11 mouse cellular contexts compared by ENCODE assay signal in the genomic region with DNA sequence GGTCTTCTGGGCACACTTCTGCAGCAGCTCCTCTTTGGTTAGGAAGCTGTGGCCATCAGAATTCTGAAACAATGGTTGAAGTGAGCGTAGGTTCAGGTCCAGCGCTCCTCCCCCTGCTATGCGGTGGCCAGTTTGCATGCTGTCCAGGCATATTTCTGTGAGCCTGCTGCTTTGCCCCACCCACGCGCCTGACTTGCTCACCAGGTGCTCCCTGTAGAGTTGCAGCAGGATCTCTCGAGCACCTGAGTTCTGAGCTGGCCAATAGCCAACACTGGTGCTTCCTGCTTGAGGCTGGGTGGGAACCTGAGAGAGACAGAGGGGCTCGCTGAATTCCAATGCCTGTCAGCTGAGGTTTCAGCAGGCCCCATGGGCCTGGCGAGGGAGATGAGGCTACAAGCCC. TPM values are rescaled to one million over a fixed set of nuclear protein-coding genes. Genes with fewer than 3 reads are reported as not detected.
DNase-seq lines count a peak whose midpoint lies in the region; ATAC-seq and TF ChIP-seq lines count a peak whose summit lies in the region.
"Had no signal": no experiment of that assay in that cellular context is flagged by ENCODE, and none has a peak within 500 bp of the region (broad histone marks: within the 10 kb centered on the region; RNA-seq: fewer than 3 reads in every experiment).

No protein-coding gene starts in this region.

- peaks cover 17% of the 10 kb centered on the region for H3K4me1 ChIP-seq in hindbrain, embryonic 12.5 days
- H3K4me1 ChIP-seq in hindbrain, embryonic 16.5 days (ENCODE audit: control insufficient read depth, insufficient read depth, low read depth, low read length), result peaks cover 15% of the 10 kb centered on the region
- H3K4me1 ChIP-seq in limb, embryonic 13.5 days, result peaks cover 26% of the 10 kb centered on the region
- peaks cover 22% of the 10 kb centered on the region for H3K4me1 ChIP-seq in stomach, embryonic 15.5 days
- H3K4me1 ChIP-seq in liver, postnatal 0 days (ENCODE audit: insufficient read depth), result peaks cover 24% of the 10 kb centered on the region

- intact Hi-C loops in left cerebral cortex, postnatal 14 days (cut with DNase I), result no loop called here

- TF ChIP-seq CTCF in liver, postnatal 0 days (IDR thresholded peaks at IDR 0.05; ENCODE audit: low read depth), result no peak

- no peak overlapping the region for H3K9ac ChIP-seq in hindbrain, embryonic 12.5 days
- H3K9ac ChIP-seq in hindbrain, embryonic 16.5 days (ENCODE audit: low read depth, low read length), result no peak overlapping the region
- H3K9ac ChIP-seq in limb, embryonic 13.5 days, result 0 out of 2 replicates have a peak overlapping the region, but pooled peaks have one; percentile 31
- 0 out of 2 replicates have a peak overlapping the region, but pooled peaks have one; percentile 12 for H3K9ac ChIP-seq in stomach, embryonic 15.5 days
- H3K9ac ChIP-seq in liver, postnatal 0 days (replicated peaks), result no peak overlapping the region

- peaks cover 50% of the 10 kb centered on the region for H3K36me3 ChIP-seq in hindbrain, embryonic 12.5 days
- H3K36me3 ChIP-seq in hindbrain, embryonic 16.5 days (ENCODE audit: control insufficient read depth, insufficient read depth, low read length), result peaks cover 21% of the 10 kb centered on the region
- H3K36me3 ChIP-seq in limb, embryonic 13.5 days, result peaks cover 55% of the 10 kb centered on the region
- H3K36me3 ChIP-seq in stomach, embryonic 15.5 days, result peaks cover 31% of the 10 kb centered on the region
- peaks cover 18% of the 10 kb centered on the region for H3K36me3 ChIP-seq in liver, postnatal 0 days (replicated peaks; ENCODE audit: insufficient read depth, low read length)

- H3K4me3 ChIP-seq in hindbrain, embryonic 12.5 days, result no peak overlapping the region
- H3K4me3 ChIP-seq in hindbrain, embryonic 16.5 days (ENCODE audit: low read length), result no peak overlapping the region
- no peak overlapping the region for H3K4me3 ChIP-seq in limb, embryonic 13.5 days
- H3K4me3 ChIP-seq in stomach, embryonic 15.5 days (replicated peaks), result no peak overlapping the region
- no peak overlapping the region for H3K4me3 ChIP-seq in liver, postnatal 0 days (ENCODE audit: low read depth, low read length)

- no peak for ATAC-seq in hindbrain, embryonic 12.5 days (ENCODE audit: low FRiP score)
- ATAC-seq in hindbrain, embryonic 16.5 days, result no peak
- no peak for ATAC-seq in limb, embryonic 13.5 days (ENCODE audit: low FRiP score, low read depth)
- no peak for ATAC-seq in stomach, embryonic 15.5 days (ENCODE audit: insufficient read depth, low FRiP score, low read depth)
- no peak for ATAC-seq in liver, postnatal 0 days

- TF ChIP-seq EP300 in liver, postnatal 0 days (IDR thresholded peaks at IDR 0.05; ENCODE audit: low read depth), result no peak

- DNase-seq in thymus, postnatal 4 days, result peak; percentile 32
- no peak for DNase-seq in thymus, postnatal 36 days
- no peak for DNase-seq in liver, postnatal 0 days
- DNase-seq in left cerebral cortex, postnatal 14 days (ENCODE audit: low spot score in 2 of 2), result no peak
- DNase-seq: kidney, adult 2 months; thymus, adult 18-20 months had no signal

- no peaks in the 10 kb centered on the region for H3K27me3 ChIP-seq in hindbrain, embryonic 12.5 days
- H3K27me3 ChIP-seq in hindbrain, embryonic 16.5 days (replicated peaks; ENCODE audit: control insufficient read depth, insufficient read depth, low read length), result no peaks in the 10 kb centered on the region
- no peaks in the 10 kb centered on the region for H3K27me3 ChIP-seq in limb, embryonic 13.5 days
- H3K27me3 ChIP-seq in stomach, embryonic 15.5 days (replicated peaks), result no peaks in the 10 kb centered on the region
- H3K27me3 ChIP-seq in liver, postnatal 0 days (ENCODE audit: insufficient read depth, low read length), result no peaks in the 10 kb centered on the region

- 87% methylated on average over 8 of the region's 8 CpGs for WGBS in hindbrain, embryonic 12.5 days
- 93% methylated on average over 8 of the region's 8 CpGs for WGBS in hindbrain, embryonic 16.5 days
- 79% methylated on average over 8 of the region's 8 CpGs for WGBS in limb, embryonic 13.5 days
- WGBS in stomach, embryonic 15.5 days, result 78% methylated on average over 8 of the region's 8 CpGs
- 88% methylated on average over 8 of the region's 8 CpGs for WGBS in liver, postnatal 0 days (ENCODE audit: insufficient replicate concordance)

- H3K4me2 ChIP-seq in hindbrain, embryonic 12.5 days (replicated peaks), result no peak overlapping the region
- H3K4me2 ChIP-seq in hindbrain, embryonic 16.5 days (ENCODE audit: low read length), result no peak overlapping the region
- peak overlapping the region; percentile 83; the same call in 1 of the 2 replicates for H3K4me2 ChIP-seq in limb, embryonic 13.5 days (replicated peaks)
- H3K4me2 ChIP-seq in stomach, embryonic 15.5 days, result no peak overlapping the region
- H3K4me2 ChIP-seq in liver, postnatal 0 days (ENCODE audit: low read depth, low read length), result no peak overlapping the region

- peak overlapping the region; percentile 1; the same call in 1 of the 2 replicates for H3K27ac ChIP-seq in hindbrain, embryonic 12.5 days
- no peak overlapping the region for H3K27ac ChIP-seq in hindbrain, embryonic 16.5 days (ENCODE audit: low read depth, low read length)
- no peak overlapping the region; the same call in 1 of the 2 replicates for H3K27ac ChIP-seq in limb, embryonic 13.5 days
- no peak overlapping the region for H3K27ac ChIP-seq in stomach, embryonic 15.5 days
- H3K27ac ChIP-seq in liver, postnatal 0 days (ENCODE audit: low read depth), result no peak overlapping the region

- no peaks in the 10 kb centered on the region for H3K9me3 ChIP-seq in hindbrain, embryonic 12.5 days (replicated peaks)
- H3K9me3 ChIP-seq in hindbrain, embryonic 16.5 days (ENCODE audit: control insufficient read depth, low read length), result no peaks in the 10 kb centered on the region
- H3K9me3 ChIP-seq in limb, embryonic 13.5 days, result no peaks in the 10 kb centered on the region
- H3K9me3 ChIP-seq in stomach, embryonic 15.5 days, result no peaks in the 10 kb centered on the region
- H3K9me3 ChIP-seq in liver, postnatal 0 days (ENCODE audit: low read length), result no peaks in the 10 kb centered on the region

RNA-seq across cellular contexts. Expression of a gene that starts 1.9 kb away (rescaled TPM):
- polyA plus RNA-seq in hindbrain, embryonic 12.5 days (2016; fragmentation: Nextera tagmentation; extraction: Ambion mirVana), result 43.3 and 45.4 TPM in 2 replicates
- polyA plus RNA-seq in hindbrain, embryonic 16.5 days (2015; fragmentation: Nextera tagmentation; extraction: Ambion mirVana), result 50.9 and 54.5 TPM in 2 replicates
- 40.5 and 42.8 TPM in 2 replicates for polyA plus RNA-seq in limb, embryonic 13.5 days (2015; fragmentation: Nextera tagmentation; extraction: Ambion mirVana)
- 35.6 and 36.3 TPM in 2 replicates for polyA plus RNA-seq in stomach, embryonic 15.5 days (2015; fragmentation: Nextera tagmentation; extraction: Ambion mirVana)
- polyA plus RNA-seq in liver, postnatal 0 days (2015; fragmentation: Nextera tagmentation; extraction: Ambion mirVana), result 8.6 and 11.9 TPM in 2 replicates
- 10 to 100 TPM; 33.7 to 37.0 TPM for total RNA-seq in left cerebral cortex, postnatal 14 days (2021)

RNA-seq across cellular contexts. Expression of a gene that starts 4.0 kb away (rescaled TPM):
- 3,169 and 3,299 TPM in 2 replicates for polyA plus RNA-seq in hindbrain, embryonic 12.5 days (2016; fragmentation: Nextera tagmentation; extraction: Ambion mirVana)
- 3,487 and 3,609 TPM in 2 replicates for polyA plus RNA-seq in hindbrain, embryonic 16.5 days (2015; fragmentation: Nextera tagmentation; extraction: Ambion mirVana)
- polyA plus RNA-seq in limb, embryonic 13.5 days (2015; fragmentation: Nextera tagmentation; extraction: Ambion mirVana), result 2,537 and 2,628 TPM in 2 replicates
- 2,358 and 2,394 TPM in 2 replicates for polyA plus RNA-seq in stomach, embryonic 15.5 days (2015; fragmentation: Nextera tagmentation; extraction: Ambion mirVana)
- 841 and 843 TPM in 2 replicates for polyA plus RNA-seq in liver, postnatal 0 days (2015; fragmentation: Nextera tagmentation; extraction: Ambion mirVana)
- total RNA-seq in left cerebral cortex, postnatal 14 days (2021), result 1,000 to 10,000 TPM; 1,767 to 1,844 TPM

RNA-seq across cellular contexts. Expression of a gene that starts 12.5 kb away (rescaled TPM):
- 75.3 and 81.0 TPM in 2 replicates for polyA plus RNA-seq in hindbrain, embryonic 12.5 days (2016; fragmentation: Nextera tagmentation; extraction: Ambion mirVana)
- 44.2 and 53.1 TPM in 2 replicates for polyA plus RNA-seq in hindbrain, embryonic 16.5 days (2015; fragmentation: Nextera tagmentation; extraction: Ambion mirVana)
- 209 and 216 TPM in 2 replicates for polyA plus RNA-seq in limb, embryonic 13.5 days (2015; fragmentation: Nextera tagmentation; extraction: Ambion mirVana)
- 145 and 152 TPM in 2 replicates for polyA plus RNA-seq in stomach, embryonic 15.5 days (2015; fragmentation: Nextera tagmentation; extraction: Ambion mirVana)
- 8.1 and 9.2 TPM in 2 replicates for polyA plus RNA-seq in liver, postnatal 0 days (2015; fragmentation: Nextera tagmentation; extraction: Ambion mirVana)
- total RNA-seq in left cerebral cortex, postnatal 14 days (2021), result 10 to 100 TPM; 14.5 to 15.9 TPM

RNA-seq across cellular contexts. Expression of a gene that starts 17.3 kb away (rescaled TPM):
- polyA plus RNA-seq in hindbrain, embryonic 12.5 days (2016; fragmentation: Nextera tagmentation; extraction: Ambion mirVana), result 0.23 and 0.56 TPM in 2 replicates
- 0.15 TPM in 1 of 2 replicates, not detected in the other for polyA plus RNA-seq in hindbrain, embryonic 16.5 days (2015; fragmentation: Nextera tagmentation; extraction: Ambion mirVana)
- polyA plus RNA-seq in limb, embryonic 13.5 days (2015; fragmentation: Nextera tagmentation; extraction: Ambion mirVana), result not detected in 2 replicates
- not detected in 2 replicates for polyA plus RNA-seq in stomach, embryonic 15.5 days (2015; fragmentation: Nextera tagmentation; extraction: Ambion mirVana)
- not detected in 2 replicates for polyA plus RNA-seq in liver, postnatal 0 days (2015; fragmentation: Nextera tagmentation; extraction: Ambion mirVana)
- 1 to 10 TPM; 5.9 to 6.0 TPM for total RNA-seq in left cerebral cortex, postnatal 14 days (2021)
- polyA plus RNA-seq: embryonic facial prominence, embryonic 11.5 days had no signal

RNA-seq across cellular contexts. Expression of a gene that starts 18.0 kb away (rescaled TPM):
- polyA plus RNA-seq in hindbrain, embryonic 12.5 days (2016; fragmentation: Nextera tagmentation; extraction: Ambion mirVana), result 3.7 and 4.3 TPM in 2 replicates
- 4.5 TPM in 2 replicates for polyA plus RNA-seq in hindbrain, embryonic 16.5 days (2015; fragmentation: Nextera tagmentation; extraction: Ambion mirVana)
- 1.7 and 2.3 TPM in 2 replicates for polyA plus RNA-seq in limb, embryonic 13.5 days (2015; fragmentation: Nextera tagmentation; extraction: Ambion mirVana)
- 1.3 and 2.3 TPM in 2 replicates for polyA plus RNA-seq in stomach, embryonic 15.5 days (2015; fragmentation: Nextera tagmentation; extraction: Ambion mirVana)
- polyA plus RNA-seq in liver, postnatal 0 days (2015; fragmentation: Nextera tagmentation; extraction: Ambion mirVana), result 1.4 and 1.9 TPM in 2 replicates
- 1 to 10 TPM; 2.2 to 2.7 TPM for total RNA-seq in left cerebral cortex, postnatal 14 days (2021)

Comparison
In these comparisons a context has a peak if more than half of its experiments do, and no peak if none do; other contexts are left out.
1. H3K9ac ChIP-seq: peak in limb, embryonic 13.5 days (single experiment) and stomach, embryonic 15.5 days (single experiment); none in hindbrain, embryonic 12.5 days (single experiment), hindbrain, embryonic 16.5 days (single experiment) and liver, postnatal 0 days (single experiment).